Mouse (Mus musculus): ENCODE results near the gene Tspan18. TPM values are rescaled to one million over a fixed set of nuclear protein-coding genes. Genes with fewer than 3 reads are reported as not detected.

Tspan18 gene
- polyA plus RNA-seq (2014; fragmentation: Nextera tagmentation; extraction: Ambion mirVana): 36.1 and 41.0 TPM in 2 replicates

GRCm38 (mm10) chr2:93333817-93334731 lies at the start of gene Tspan18:
Gene Tspan18 (minus strand): TSS chr2:93334505.
- peak within 1 kb of the TSS; percentile 60 for H3K9ac ChIP-seq (ENCODE audit: low read length)
- peak within 1 kb of the TSS; percentile 76 for H3K4me3 ChIP-seq (ENCODE audit: low read depth, low read length)
- no peaks in the 10 kb centered on the region for H3K9me3 ChIP-seq (ENCODE audit: control insufficient read depth, low read length)
- no peaks in the 10 kb centered on the region for H3K36me3 ChIP-seq (ENCODE audit: control insufficient read depth, insufficient read depth, low read length)
- H3K4me2 ChIP-seq (ENCODE audit: low read length): peak within 1 kb of the TSS; percentile 74
- no peaks in the 10 kb centered on the region for H3K27me3 ChIP-seq (replicated peaks; ENCODE audit: control insufficient read depth, insufficient read depth, low read length)
- H3K4me1 ChIP-seq (replicated peaks; ENCODE audit: control insufficient read depth, insufficient read depth, low read length): peaks cover 31% of the 10 kb centered on the region
- WGBS: under 1% methylated on average over 93 of the region's 95 CpGs
- ATAC-seq (replicated peaks; ENCODE audit: low FRiP score, low TSS enrichment, low read depth): peak; percentile 84
- DNase-seq (ENCODE audit: low spot score): peak; percentile 92
- H3K27ac ChIP-seq (ENCODE audit: low read depth): peak within 1 kb of the TSS; percentile 62

- DNase-seq (ENCODE audit: low spot score) (no peak), ATAC-seq (replicated peaks; ENCODE audit: low FRiP score, low TSS enrichment, low read depth) (no peak)
- H3K9me3 ChIP-seq (ENCODE audit: control insufficient read depth, low read length): no peaks in the 10 kb centered on the region
- no peak overlapping the region for H3K9ac ChIP-seq (ENCODE audit: low read length)
- H3K27ac ChIP-seq (ENCODE audit: low read depth): no peak overlapping the region
- no peak overlapping the region for H3K4me2 ChIP-seq (ENCODE audit: low read length)
- H3K4me3 ChIP-seq (ENCODE audit: low read depth, low read length): no peak overlapping the region
- H3K27me3 ChIP-seq (replicated peaks; ENCODE audit: control insufficient read depth, insufficient read depth, low read length): no peaks in the 10 kb centered on the region
- 81% methylated on average over 5 of the region's 5 CpGs for WGBS
- H3K4me1 ChIP-seq (replicated peaks; ENCODE audit: control insufficient read depth, insufficient read depth, low read length): peaks cover 4% of the 10 kb centered on the region; the same call in 1 of the 2 replicates
- H3K36me3 ChIP-seq (ENCODE audit: control insufficient read depth, insufficient read depth, low read length): no peaks in the 10 kb centered on the region
These were observed 49.5 kb upstream of the Tspan18 start for GRCm38 (mm10) chr2:93383831-93384230.

DNA sequence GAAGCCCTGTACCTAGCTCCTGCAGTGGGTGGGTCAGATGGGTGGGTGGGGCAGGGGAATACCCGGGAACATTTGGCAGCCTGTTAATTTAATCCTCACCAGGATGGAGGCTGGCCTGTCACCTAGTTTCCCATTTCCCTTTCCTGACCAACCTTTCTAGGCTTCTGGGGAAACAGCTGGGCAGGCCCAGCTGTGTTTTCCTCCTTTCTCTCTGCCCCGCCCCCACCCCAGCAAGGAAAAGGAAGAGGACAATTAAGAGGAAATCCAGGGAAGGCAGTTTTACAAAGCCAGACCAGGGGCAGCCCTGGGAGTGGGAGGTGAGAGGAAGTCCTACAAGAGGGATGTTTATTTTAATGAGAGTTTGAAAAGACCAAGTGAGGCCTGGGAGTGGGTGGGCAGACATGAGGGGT lies 46.4 kb upstream of the Tspan18 start:
- H3K27me3 ChIP-seq (replicated peaks; ENCODE audit: control insufficient read depth, insufficient read depth, low read length): no peaks in the 10 kb centered on the region
- no peak overlapping the region for H3K27ac ChIP-seq (ENCODE audit: low read depth)
- WGBS: 29% methylated on average over 2 of the region's 2 CpGs
- H3K4me3 ChIP-seq (ENCODE audit: low read depth, low read length): no peak overlapping the region
- H3K9me3 ChIP-seq (ENCODE audit: control insufficient read depth, low read length): no peaks in the 10 kb centered on the region
- no peak overlapping the region for H3K4me2 ChIP-seq (ENCODE audit: low read length)
- no peak for ATAC-seq (replicated peaks; ENCODE audit: low FRiP score, low TSS enrichment, low read depth)
- DNase-seq (ENCODE audit: low spot score): no peak
- no peaks in the 10 kb centered on the region for H3K36me3 ChIP-seq (ENCODE audit: control insufficient read depth, insufficient read depth, low read length)
- peaks cover 11% of the 10 kb centered on the region; the same call in 1 of the 2 replicates for H3K4me1 ChIP-seq (replicated peaks; ENCODE audit: control insufficient read depth, insufficient read depth, low read length)
- no peak overlapping the region for H3K9ac ChIP-seq (ENCODE audit: low read length)

DNA sequence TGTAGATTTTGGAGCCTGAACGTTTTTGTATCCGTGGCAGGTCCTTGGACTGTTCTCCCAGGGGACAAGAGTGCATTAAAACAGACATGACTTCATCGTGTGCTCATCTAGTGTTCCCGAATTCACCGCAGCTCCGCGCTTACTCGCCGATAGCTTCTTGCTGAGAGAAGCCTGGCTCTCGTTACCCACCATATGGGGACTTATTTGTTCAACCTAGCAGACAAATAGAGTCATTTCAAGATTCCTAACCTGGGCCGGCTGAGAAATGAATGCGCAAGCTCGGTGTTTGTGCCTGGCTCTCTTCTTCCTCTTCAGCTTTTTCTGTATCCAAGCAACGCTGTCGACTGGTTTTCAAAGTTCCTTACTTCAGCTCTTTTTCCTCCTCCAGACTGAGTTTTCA lies 43.5 kb upstream of the Tspan18 start:
- ATAC-seq (replicated peaks; ENCODE audit: low FRiP score, low TSS enrichment, low read depth) (no peak), DNase-seq (ENCODE audit: low spot score) (no peak)
- no peak overlapping the region for H3K4me3 ChIP-seq (ENCODE audit: low read depth, low read length)
- H3K36me3 ChIP-seq (ENCODE audit: control insufficient read depth, insufficient read depth, low read length): no peaks in the 10 kb centered on the region
- no peak overlapping the region for H3K9ac ChIP-seq (ENCODE audit: low read length)
- no peaks in the 10 kb centered on the region for H3K9me3 ChIP-seq (ENCODE audit: control insufficient read depth, low read length)
- no peak overlapping the region for H3K27ac ChIP-seq (ENCODE audit: low read depth)
- peaks cover 13% of the 10 kb centered on the region for H3K4me1 ChIP-seq (replicated peaks; ENCODE audit: control insufficient read depth, insufficient read depth, low read length)
- 40% methylated on average over 15 of the region's 15 CpGs for WGBS
- H3K27me3 ChIP-seq (replicated peaks; ENCODE audit: control insufficient read depth, insufficient read depth, low read length): no peaks in the 10 kb centered on the region
- H3K4me2 ChIP-seq (ENCODE audit: low read length): no peak overlapping the region

GRCm38 (mm10) chr2:93377157-93377556 lies 42.9 kb upstream of the Tspan18 start:
- no peak overlapping the region for H3K27ac ChIP-seq (ENCODE audit: low read depth)
- no peak overlapping the region for H3K4me3 ChIP-seq (ENCODE audit: low read depth, low read length)
- 94% methylated on average over 3 of the region's 3 CpGs for WGBS

DNA sequence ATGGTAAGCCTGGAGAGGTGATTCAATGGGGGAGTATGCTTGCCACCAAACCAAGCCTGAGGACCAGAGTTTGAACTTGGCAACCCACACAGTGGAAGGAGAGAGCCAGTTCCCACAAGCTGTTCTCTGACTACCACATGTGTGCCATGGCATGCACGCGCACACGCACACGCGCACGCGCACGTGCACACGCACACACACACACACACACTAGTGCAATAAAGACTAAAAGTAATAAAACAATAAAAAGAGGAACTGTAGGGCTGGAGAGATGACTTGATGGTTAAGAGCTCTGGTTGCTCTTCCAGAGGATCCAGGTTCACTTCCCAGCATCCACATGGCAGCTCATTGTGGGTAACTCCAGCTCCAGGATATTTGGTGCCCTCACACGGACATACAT lies 38.6 kb upstream of the Tspan18 start:
- 0 out of 2 replicates have a peak overlapping the region, but pooled peaks have one; percentile 2 for H3K27ac ChIP-seq (ENCODE audit: low read depth)
- no peak overlapping the region for H3K9ac ChIP-seq (ENCODE audit: low read length)
- H3K4me1 ChIP-seq (replicated peaks; ENCODE audit: control insufficient read depth, insufficient read depth, low read length): peaks cover 8% of the 10 kb centered on the region
- DNase-seq (ENCODE audit: low spot score) (no peak), ATAC-seq (replicated peaks; ENCODE audit: low FRiP score, low TSS enrichment, low read depth) (no peak)
- no peak overlapping the region for H3K4me2 ChIP-seq (ENCODE audit: low read length)
- no peaks in the 10 kb centered on the region for H3K9me3 ChIP-seq (ENCODE audit: control insufficient read depth, low read length)
- no peaks in the 10 kb centered on the region for H3K36me3 ChIP-seq (ENCODE audit: control insufficient read depth, insufficient read depth, low read length)
- H3K4me3 ChIP-seq (ENCODE audit: low read depth, low read length): no peak overlapping the region
- WGBS: 94% methylated on average over 10 of the region's 10 CpGs
- no peaks in the 10 kb centered on the region for H3K27me3 ChIP-seq (replicated peaks; ENCODE audit: control insufficient read depth, insufficient read depth, low read length)

More at GRCm38 (mm10) chr2:93377157-93377556, 42.9 kb upstream of the Tspan18 start:
- no peaks in the 10 kb centered on the region for H3K9me3 ChIP-seq (ENCODE audit: control insufficient read depth, low read length)
- H3K9ac ChIP-seq (ENCODE audit: low read length): no peak overlapping the region
- ATAC-seq (replicated peaks; ENCODE audit: low FRiP score, low TSS enrichment, low read depth) (no peak), DNase-seq (ENCODE audit: low spot score) (no peak)
- H3K4me1 ChIP-seq (replicated peaks; ENCODE audit: control insufficient read depth, insufficient read depth, low read length): peaks cover 16% of the 10 kb centered on the region
- no peaks in the 10 kb centered on the region for H3K36me3 ChIP-seq (ENCODE audit: control insufficient read depth, insufficient read depth, low read length)
- H3K4me2 ChIP-seq (ENCODE audit: low read length): no peak overlapping the region
- no peaks in the 10 kb centered on the region for H3K27me3 ChIP-seq (replicated peaks; ENCODE audit: control insufficient read depth, insufficient read depth, low read length)

DNA sequence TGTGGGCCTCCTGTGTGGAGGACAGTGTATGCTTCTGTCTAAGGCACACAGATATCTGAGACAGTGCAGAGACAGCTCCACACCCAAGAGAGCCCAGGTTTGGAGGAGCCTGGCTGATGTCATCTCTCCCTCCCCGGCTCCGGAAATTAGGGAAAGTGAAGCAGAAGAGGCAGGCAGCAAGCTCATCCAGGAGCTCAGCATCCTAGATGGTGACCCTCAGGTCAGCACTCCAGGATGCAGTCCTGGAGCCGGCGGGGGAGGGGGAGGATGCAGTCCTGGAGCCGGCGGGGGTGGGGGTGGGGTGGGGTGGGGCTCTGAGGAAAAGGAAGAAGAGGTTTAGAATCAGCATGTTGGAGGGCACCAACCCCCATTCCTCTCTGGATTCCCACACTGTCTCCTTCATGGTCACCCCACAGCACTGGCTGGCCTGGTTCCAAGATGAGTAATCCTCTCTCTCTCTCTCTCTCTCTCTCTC lies 37.8 kb upstream of the Tspan18 start:
- Histone ChIP-seq H3K27me3 (replicated peaks; ENCODE audit: control insufficient read depth, insufficient read depth, low read length) (no peaks in the 10 kb centered on the region), H3K36me3 (ENCODE audit: control insufficient read depth, insufficient read depth, low read length) (no peaks in the 10 kb centered on the region), H3K9ac (ENCODE audit: low read length) (no peak overlapping the region), H3K4me3 (ENCODE audit: low read depth, low read length) (no peak overlapping the region), H3K27ac (ENCODE audit: low read depth) (peak overlapping the region; percentile 12), H3K9me3 (ENCODE audit: control insufficient read depth, low read length) (no peaks in the 10 kb centered on the region), H3K4me1 (replicated peaks; ENCODE audit: control insufficient read depth, insufficient read depth, low read length) (peaks cover 8% of the 10 kb centered on the region), H3K4me2 (ENCODE audit: low read length) (no peak overlapping the region)
- DNase-seq (ENCODE audit: low spot score) (no peak), ATAC-seq (replicated peaks; ENCODE audit: low FRiP score, low TSS enrichment, low read depth) (peak; percentile 76)
- WGBS: 33% methylated on average over 2 of the region's 6 CpGs

DNA sequence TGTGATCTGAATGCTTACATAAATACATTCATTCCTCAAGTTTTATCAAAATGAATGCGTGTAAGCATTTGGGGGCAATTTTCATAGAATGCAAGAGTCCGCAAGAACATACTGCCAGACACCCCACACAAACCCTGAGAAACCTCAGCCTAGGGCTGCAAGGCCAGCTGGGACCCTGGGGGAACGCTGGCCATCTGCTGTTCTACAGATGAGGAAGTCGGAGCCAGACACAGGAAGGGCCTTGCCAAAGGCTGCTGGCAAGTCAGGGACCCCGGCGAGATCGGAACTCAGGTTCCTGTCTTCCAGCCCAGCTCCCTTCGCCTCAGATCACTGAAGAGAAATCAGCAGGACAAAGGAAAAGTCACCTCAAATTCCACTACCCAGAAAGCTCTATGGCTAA lies 34.6 kb upstream of the Tspan18 start:
- H3K36me3 ChIP-seq (ENCODE audit: control insufficient read depth, insufficient read depth, low read length): no peaks in the 10 kb centered on the region
- H3K4me1 ChIP-seq (replicated peaks; ENCODE audit: control insufficient read depth, insufficient read depth, low read length): peaks cover 8% of the 10 kb centered on the region
- DNase-seq (ENCODE audit: low spot score): no peak
- H3K4me2 ChIP-seq (ENCODE audit: low read length): no peak overlapping the region
- H3K4me3 ChIP-seq (ENCODE audit: low read depth, low read length): no peak overlapping the region
- no peak overlapping the region for H3K27ac ChIP-seq (ENCODE audit: low read depth)
- no peaks in the 10 kb centered on the region for H3K27me3 ChIP-seq (replicated peaks; ENCODE audit: control insufficient read depth, insufficient read depth, low read length)
- H3K9me3 ChIP-seq (ENCODE audit: control insufficient read depth, low read length): no peaks in the 10 kb centered on the region
- ATAC-seq (replicated peaks; ENCODE audit: low FRiP score, low TSS enrichment, low read depth): no peak
- no peak overlapping the region for H3K9ac ChIP-seq (ENCODE audit: low read length)
- 67% methylated on average over 8 of the region's 8 CpGs for WGBS
